Mouse (Mus musculus) forebrain, postnatal 0 days (tissue): ENCODE measurements at regions not wholly inside any gene's neighbourhood (a gene's known extent, or its start where the extent isn't known, plus 50 kb on each side); places are given as distances from the start of the nearest gene placed in this dataset.

ENCODE experiments used
- ATAC-seq: fragments of 200-750 bp; cut with Nextera tagmentation; 2 replicates; pipeline ENCODE4 v1.8.0; 2017; ENCODE audit warnings: mild to moderate bottlenecking, moderate library complexity
- DNase-seq: peaks from one replicate; pipeline ENCODE4 v3.0.0-alpha.2; 2015
- H3K27ac ChIP-seq: fragments of 300-500 bp; sonication (generic); 2 replicates; pipeline ENCODE4 v1.5.1; 2014; ENCODE audit warnings: low read depth, mild to moderate bottlenecking, antibody characterized with exemption, low read length, moderate library complexity, mixed read lengths
- H3K27me3 ChIP-seq: fragments of 300-500 bp; sonication (generic); 2 replicates; pipeline ENCODE4 v1.6.1; 2014; ENCODE audit warnings: mild to moderate bottlenecking, low read length, mixed read lengths; ENCODE audit not compliant: insufficient read depth
- H3K36me3 ChIP-seq: fragments of 300-500 bp; sonication (generic); 2 replicates; pipeline ENCODE4 v1.6.1; 2014; ENCODE audit warnings: mild to moderate bottlenecking, moderate library complexity; ENCODE audit not compliant: insufficient read depth
- H3K4me1 ChIP-seq: fragments of 300-500 bp; sonication (generic); 2 replicates; pipeline ENCODE4 v1.6.1; 2014; ENCODE audit warnings: antibody characterized with exemption; ENCODE audit not compliant: insufficient read depth
- H3K4me2 ChIP-seq: fragments of 300-500 bp; sonication (generic); 2 replicates; pipeline ENCODE4 v1.6.1; 2014; ENCODE audit warnings: low read depth, mild to moderate bottlenecking, moderate library complexity
- H3K4me3 ChIP-seq: fragments of 300-500 bp; sonication (generic); 2 replicates; pipeline ENCODE4 v1.5.1; 2014; ENCODE audit warnings: low read depth, low read length, mixed read lengths
- H3K9ac ChIP-seq: fragments of 300-500 bp; sonication (generic); 2 replicates; pipeline ENCODE4 v1.6.1; 2014; ENCODE audit warnings: mild to moderate bottlenecking
- H3K9me3 ChIP-seq: fragments of 300-500 bp; sonication (generic); 2 replicates; pipeline ENCODE4 v1.6.1; 2016; ENCODE audit warnings: low read length
- CTCF ChIP-seq: sonication (generic); IDR thresholded peaks from 2 replicates; pipeline ENCODE4 v1.5.1; 2016; ENCODE audit warnings: antibody characterized with exemption, control low read depth, low read depth
- WGBS: fragments of 180-500 bp; shearing (Covaris S2); extraction: QIAGEN DNeasy Blood & Tissue Kit; methylation state at CpG from one replicate; pipeline ENCODE4 v1.1.7; 2014; 5-methylcytosine and 5-hydroxymethylcytosine counted together

- H3K9me3 ChIP-seq: no peaks in the 10 kb centered on the region
- DNase-seq: peak; percentile 14
- no peaks in the 10 kb centered on the region for H3K36me3 ChIP-seq
- H3K27me3 ChIP-seq: no peaks in the 10 kb centered on the region
- no peaks in the 10 kb centered on the region for H3K4me1 ChIP-seq
- 37% methylated on average over 3 of the region's 3 CpGs for WGBS
- H3K9ac ChIP-seq: no peak overlapping the region
- no peak overlapping the region for H3K27ac ChIP-seq
- no peak for ATAC-seq
- no peak for TF ChIP-seq CTCF
- no peak overlapping the region for H3K4me2 ChIP-seq
- no peak overlapping the region for H3K4me3 ChIP-seq
Measured at GRCm38 (mm10) chr3:143542811-143543210, 661.0 kb upstream of the Pkn2 start.

- no peaks in the 10 kb centered on the region for H3K36me3 ChIP-seq
- WGBS: 61% methylated on average over 4 of the region's 4 CpGs
- TF ChIP-seq CTCF: no peak
- H3K27ac ChIP-seq: no peak overlapping the region
- no peaks in the 10 kb centered on the region for H3K27me3 ChIP-seq
- DNase-seq (peak; percentile 29), ATAC-seq (peak; percentile 66)
- H3K4me3 ChIP-seq: no peak overlapping the region
- H3K9me3 ChIP-seq: no peaks in the 10 kb centered on the region
- H3K9ac ChIP-seq: no peak overlapping the region
- no peak overlapping the region for H3K4me2 ChIP-seq
- no peaks in the 10 kb centered on the region for H3K4me1 ChIP-seq
Measured at GRCm38 (mm10) chr3:143527982-143528381, 646.2 kb upstream of the Pkn2 start.

- H3K4me1 ChIP-seq: no peaks in the 10 kb centered on the region
- no peak overlapping the region for H3K27ac ChIP-seq
- H3K4me2 ChIP-seq: no peak overlapping the region
- DNase-seq (no peak), ATAC-seq (no peak)
- H3K4me3 ChIP-seq: no peak overlapping the region
- H3K9ac ChIP-seq: no peak overlapping the region
- no peaks in the 10 kb centered on the region for H3K36me3 ChIP-seq
- TF ChIP-seq CTCF: no peak
- no peaks in the 10 kb centered on the region for H3K27me3 ChIP-seq
- no peaks in the 10 kb centered on the region for H3K9me3 ChIP-seq
Measured at GRCm38 (mm10) chr3:143527274-143527673, 645.5 kb upstream of the Pkn2 start.

- no peaks in the 10 kb centered on the region for H3K36me3 ChIP-seq
- TF ChIP-seq CTCF: no peak
- H3K9me3 ChIP-seq: no peaks in the 10 kb centered on the region
- no peak overlapping the region for H3K4me2 ChIP-seq
- WGBS: 36% methylated on average over 6 of the region's 6 CpGs
- H3K27ac ChIP-seq: no peak overlapping the region
- no peaks in the 10 kb centered on the region for H3K27me3 ChIP-seq
- no peak overlapping the region for H3K9ac ChIP-seq
- ATAC-seq: no peak
- DNase-seq: peak; percentile 22
- no peak overlapping the region for H3K4me3 ChIP-seq
- no peaks in the 10 kb centered on the region; the same call in 1 of the 2 replicates for H3K4me1 ChIP-seq
Measured at GRCm38 (mm10) chr3:143512517-143513249, 630.9 kb upstream of the Pkn2 start.

GRCm38 (mm10) chr3:143509531-143509930 is 627.7 kb upstream of the Pkn2 start:
- Histone ChIP-seq H3K9me3 (no peaks in the 10 kb centered on the region), H3K4me1 (no peaks in the 10 kb centered on the region; the same call in 1 of the 2 replicates), H3K4me3 (no peak overlapping the region), H3K27ac (no peak overlapping the region), H3K9ac (no peak overlapping the region), H3K27me3 (no peaks in the 10 kb centered on the region), H3K4me2 (no peak overlapping the region), H3K36me3 (no peaks in the 10 kb centered on the region)
- TF ChIP-seq CTCF: no peak
- 44% methylated on average over 5 of the region's 5 CpGs for WGBS
- ATAC-seq: no peak
- no peak for DNase-seq

- Histone ChIP-seq H3K4me2 (no peak overlapping the region), H3K27ac (no peak overlapping the region), H3K9me3 (no peaks in the 10 kb centered on the region), H3K36me3 (no peaks in the 10 kb centered on the region), H3K27me3 (no peaks in the 10 kb centered on the region), H3K4me3 (no peak overlapping the region), H3K4me1 (no peaks in the 10 kb centered on the region; the same call in 1 of the 2 replicates), H3K9ac (no peak overlapping the region)
- ATAC-seq (peak; percentile 87), DNase-seq (peak; percentile 72)
- WGBS: 57% methylated on average over 1 of the region's 1 CpGs
- TF ChIP-seq CTCF: peak; percentile 77
Measured at GRCm38 (mm10) chr3:143508280-143508679, 626.5 kb upstream of the Pkn2 start.

- no peak overlapping the region for H3K4me2 ChIP-seq
- ATAC-seq (no peak), DNase-seq (no peak)
- 43% methylated on average over 2 of the region's 2 CpGs for WGBS
- H3K4me1 ChIP-seq: no peaks in the 10 kb centered on the region
- H3K27ac ChIP-seq: no peak overlapping the region
- H3K9me3 ChIP-seq: no peaks in the 10 kb centered on the region
- no peak for TF ChIP-seq CTCF
- H3K36me3 ChIP-seq: no peaks in the 10 kb centered on the region
- H3K9ac ChIP-seq: no peak overlapping the region
- no peak overlapping the region for H3K4me3 ChIP-seq
- H3K27me3 ChIP-seq: no peaks in the 10 kb centered on the region
Measured at GRCm38 (mm10) chr3:143501017-143501416, 619.2 kb upstream of the Pkn2 start.
